Mouse (Mus musculus) kidney, postnatal 0 days (tissue): ENCODE results near the gene Lbh. TPM values are rescaled to one million over a fixed set of nuclear protein-coding genes. Genes with fewer than 3 reads are reported as not detected.

Experiments used
- ATAC-seq: fragments of 200-750 bp; cut with Nextera tagmentation; replicated peaks from 2 replicates; pipeline ENCODE4 v1.8.0; 2017; ENCODE audit warnings: low read depth, moderate number of reproducible peaks, moderate TSS enrichment, moderate library complexity; ENCODE audit not compliant: low FRiP score
- DNase-seq: peaks from one replicate; pipeline ENCODE4 v3.0.0-alpha.2; 2016; ENCODE audit warnings: low spot score
- H3K27ac ChIP-seq: fragments of 300-500 bp; sonication (generic); 2 replicates; pipeline ENCODE4 v1.5.1; 2014; ENCODE audit warnings: mild to moderate bottlenecking
- H3K27me3 ChIP-seq: fragments of 300-500 bp; sonication (generic); 2 replicates; pipeline ENCODE4 v1.6.1; 2014; ENCODE audit warnings: low read length, mixed read lengths; ENCODE audit not compliant: insufficient read depth
- H3K36me3 ChIP-seq: fragments of 300-500 bp; sonication (generic); 2 replicates; pipeline ENCODE4 v1.6.1; 2014; ENCODE audit warnings: low read length, mixed read lengths; ENCODE audit not compliant: insufficient read depth
- H3K4me1 ChIP-seq: fragments of 300-500 bp; sonication (generic); replicated peaks from 2 replicates; pipeline ENCODE4 v1.6.1; 2014; ENCODE audit warnings: antibody characterized with exemption, low read length, mixed read lengths; ENCODE audit not compliant: insufficient read depth
- H3K4me2 ChIP-seq: fragments of 300-500 bp; sonication (generic); 2 replicates; pipeline ENCODE4 v1.6.1; 2014; ENCODE audit warnings: mild to moderate bottlenecking, low read length, moderate library complexity, mixed read lengths
- H3K4me3 ChIP-seq: fragments of 300-500 bp; sonication (generic); replicated peaks from 2 replicates; pipeline ENCODE4 v1.5.1; 2014; ENCODE audit warnings: low read depth, low read length
- H3K9ac ChIP-seq: fragments of 300-500 bp; sonication (generic); 2 replicates; pipeline ENCODE4 v1.6.1; 2014; ENCODE audit warnings: low read depth, low read length
- H3K9me3 ChIP-seq: fragments of 300-500 bp; sonication (generic); replicated peaks from 2 replicates; pipeline ENCODE4 v1.6.1; 2016; ENCODE audit warnings: low read length, inconsistent platforms, mixed read lengths
- CTCF ChIP-seq: IDR thresholded peaks from 2 replicates; pipeline ENCODE4 v1.5.1; 2016; ENCODE audit warnings: antibody characterized with exemption, low read depth, mild to moderate bottlenecking, moderate library complexity
- WGBS: fragments of 180-500 bp; shearing (Covaris S2); extraction: QIAGEN DNeasy Blood & Tissue Kit; methylation state at CpG from one replicate; pipeline ENCODE4 v1.1.7; 2014; 5-methylcytosine and 5-hydroxymethylcytosine counted together
- polyA plus RNA-seq: library from polyadenylated mRNA; unstranded; fragments of >200 nt; fragmentation: Nextera tagmentation; extraction: Ambion mirVana; gene quantifications from 2 replicates; pipeline ENCODE4 v1.2.1, GENCODE M21; 2015

The Lbh gene
- polyA plus RNA-seq, 1 experiment from 2014 or later = 8.9 TPM

DNA sequence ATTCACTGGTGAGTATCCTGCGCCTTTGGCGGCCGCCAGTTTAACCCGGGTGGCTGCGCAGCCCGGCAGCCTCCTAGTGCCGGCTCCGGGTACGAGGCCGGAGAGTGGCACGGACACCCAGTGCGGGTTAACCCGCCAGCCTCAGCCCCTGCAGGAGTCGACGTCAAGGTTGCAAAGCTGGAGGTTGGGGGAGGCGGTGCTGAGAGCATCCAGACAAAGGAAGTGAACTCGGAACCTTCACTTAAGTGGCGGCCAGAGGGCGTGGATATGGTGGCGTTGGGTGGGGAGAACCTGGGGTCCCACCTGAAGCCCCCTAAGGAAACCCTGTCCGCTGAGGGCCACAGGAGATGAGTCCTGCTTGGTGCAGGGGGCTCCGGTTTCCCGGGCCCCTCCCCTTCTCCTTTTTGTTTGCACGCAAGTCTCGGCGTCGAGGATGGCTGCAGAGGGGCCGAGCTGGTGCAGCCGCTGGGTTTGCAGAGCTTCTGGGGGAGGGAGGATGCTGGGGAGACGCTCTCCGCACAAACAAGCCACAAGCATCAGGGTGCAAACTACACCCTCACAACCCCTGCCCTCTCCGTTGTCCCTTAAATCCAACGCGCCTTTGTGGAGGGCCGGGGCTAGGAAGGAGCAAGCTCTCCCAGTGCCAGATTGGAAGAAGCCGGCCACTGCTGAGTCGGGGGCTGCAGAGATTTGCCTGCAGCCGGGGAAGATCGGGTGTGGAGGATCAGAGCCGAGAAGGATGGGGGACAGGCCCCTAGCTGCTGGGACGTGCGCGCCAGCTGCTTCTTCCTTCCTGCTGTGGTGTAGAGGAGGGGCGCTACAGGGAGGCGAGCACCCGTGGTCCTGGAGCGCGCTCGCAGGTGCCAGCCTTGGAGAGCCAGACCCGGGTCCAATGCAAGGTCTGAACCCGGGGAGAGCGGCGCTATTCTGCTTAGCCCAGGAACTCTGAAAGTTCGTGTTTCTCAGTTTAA is 751 bp downstream of the Lbh start:
- ATAC-seq = peak; percentile 16; the same call in 1 of the 2 replicates
- 1% methylated on average over 53 of the region's 54 CpGs for WGBS

GRCm38 (mm10) chr17:72919641-72920040 is 1.5 kb downstream of the Lbh start:
- ATAC-seq (no peak), DNase-seq (no peak)
- H3K4me3 ChIP-seq = peak overlapping the region; percentile 79
- 0 out of 2 replicates have a peak, but pooled peaks cover under 1% of the 10 kb centered on the region for H3K4me1 ChIP-seq
- 18% methylated on average over 3 of the region's 3 CpGs for WGBS
- H3K9me3 ChIP-seq = no peaks in the 10 kb centered on the region
- no peak for TF ChIP-seq CTCF
- H3K27me3 ChIP-seq = no peaks in the 10 kb centered on the region
- peak overlapping the region; percentile 92 for H3K9ac ChIP-seq
- H3K27ac ChIP-seq = peak overlapping the region; percentile 86
- H3K4me2 ChIP-seq = peak overlapping the region; percentile 88
- no peaks in the 10 kb centered on the region for H3K36me3 ChIP-seq

More for the DNA sequence above, 751 bp downstream of the Lbh start:
- H3K9me3 ChIP-seq = no peaks in the 10 kb centered on the region
- no peaks in the 10 kb centered on the region for H3K36me3 ChIP-seq
- TF ChIP-seq CTCF = 0 out of 2 replicates have a peak, but pooled peaks have one; percentile 1
- H3K9ac ChIP-seq = peak overlapping the region; percentile 92
- peak overlapping the region; percentile 86 for H3K27ac ChIP-seq
- H3K4me3 ChIP-seq = peak overlapping the region; percentile 79
- no peaks in the 10 kb centered on the region for H3K27me3 ChIP-seq
- H3K4me1 ChIP-seq = no peaks in the 10 kb centered on the region
- peak overlapping the region; percentile 88 for H3K4me2 ChIP-seq
- peak; percentile 59 for DNase-seq

GRCm38 (mm10) chr17:72920430-72920829 is 2.3 kb downstream of the Lbh start:
- ATAC-seq = no peak
- H3K36me3 ChIP-seq = no peaks in the 10 kb centered on the region

DNA sequence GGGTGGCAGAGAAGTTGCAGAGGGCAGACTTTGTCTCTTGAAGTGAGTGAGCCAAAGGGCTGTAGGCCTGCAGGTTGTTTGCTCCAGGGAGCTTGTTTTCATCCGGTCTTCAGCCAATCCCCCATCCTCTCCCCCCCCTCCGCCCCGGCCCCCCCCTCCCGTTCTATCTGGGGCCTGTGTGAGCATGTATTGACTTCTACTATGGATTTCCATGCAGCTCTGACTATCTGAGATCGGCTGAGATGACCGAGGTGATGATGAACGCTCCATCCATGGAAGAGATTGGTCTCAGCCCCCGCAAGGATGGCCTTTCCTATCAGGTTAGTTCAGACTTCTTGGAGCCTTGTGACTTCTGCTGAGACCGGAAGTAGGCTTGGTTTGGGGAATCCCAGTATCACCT is 2.9 kb downstream of the Lbh start:
- WGBS = 54% methylated on average over 9 of the region's 9 CpGs
- ATAC-seq = no peak
- peak overlapping the region; percentile 28 for H3K4me3 ChIP-seq
- H3K4me2 ChIP-seq = peak overlapping the region; percentile 49
- no peaks in the 10 kb centered on the region for H3K9me3 ChIP-seq
- peaks cover 14% of the 10 kb centered on the region; the same call in 1 of the 2 replicates for H3K4me1 ChIP-seq
- H3K27me3 ChIP-seq = no peaks in the 10 kb centered on the region
- H3K9ac ChIP-seq = peak overlapping the region; percentile 51; the same call in 1 of the 2 replicates
- H3K27ac ChIP-seq = peak overlapping the region; percentile 55; the same call in 1 of the 2 replicates
- TF ChIP-seq CTCF = no peak
- H3K36me3 ChIP-seq = no peaks in the 10 kb centered on the region
- DNase-seq = no peak

More at GRCm38 (mm10) chr17:72920430-72920829, 2.3 kb downstream of the Lbh start:
- Histone ChIP-seq H3K9ac (peak overlapping the region; percentile 51; the same call in 1 of the 2 replicates), H3K4me3 (peak overlapping the region; percentile 28), H3K27ac (peak overlapping the region; percentile 55; the same call in 1 of the 2 replicates), H3K9me3 (no peaks in the 10 kb centered on the region), H3K27me3 (no peaks in the 10 kb centered on the region), H3K4me2 (peak overlapping the region; percentile 49), H3K4me1 (peaks cover 9% of the 10 kb centered on the region; the same call in 1 of the 2 replicates)
- DNase-seq = no peak
- no peak for TF ChIP-seq CTCF
- WGBS = 26% methylated on average over 2 of the region's 2 CpGs

- H3K4me3 ChIP-seq = peak overlapping the region; percentile 28
- no peaks in the 10 kb centered on the region for H3K36me3 ChIP-seq
- TF ChIP-seq CTCF = peak; percentile 29; the same call in 1 of the 2 replicates
Measured at GRCm38 (mm10) chr17:72922206-72922605, 4.1 kb downstream of the Lbh start.

GRCm38 (mm10) chr17:72923283-72923682 is 5.2 kb downstream of the Lbh start:
- H3K4me2 ChIP-seq = peak overlapping the region; percentile 49
- H3K9ac ChIP-seq = peak overlapping the region; percentile 51; the same call in 1 of the 2 replicates
- H3K4me3 ChIP-seq = peak overlapping the region; percentile 7; the same call in 1 of the 2 replicates
- 70% methylated on average over 4 of the region's 4 CpGs for WGBS
- H3K27me3 ChIP-seq = no peaks in the 10 kb centered on the region
- H3K4me1 ChIP-seq = peaks cover 19% of the 10 kb centered on the region; the same call in 1 of the 2 replicates
- H3K27ac ChIP-seq = no peak overlapping the region
- no peaks in the 10 kb centered on the region for H3K36me3 ChIP-seq
- DNase-seq (no peak), ATAC-seq (no peak)
- TF ChIP-seq CTCF = no peak
- H3K9me3 ChIP-seq = no peaks in the 10 kb centered on the region

More at GRCm38 (mm10) chr17:72922206-72922605, 4.1 kb downstream of the Lbh start:
- Histone ChIP-seq H3K9me3 (no peaks in the 10 kb centered on the region), H3K27ac (peak overlapping the region; percentile 55; the same call in 1 of the 2 replicates), H3K4me1 (peaks cover 19% of the 10 kb centered on the region; the same call in 1 of the 2 replicates), H3K27me3 (no peaks in the 10 kb centered on the region), H3K9ac (peak overlapping the region; percentile 51), H3K4me2 (peak overlapping the region; percentile 49)
- DNase-seq (no peak), ATAC-seq (no peak)
- WGBS = 56% methylated on average over 5 of the region's 5 CpGs
